Mouse (Mus musculus): ENCODE results near the gene Gnaz. TPM values are rescaled to one million over a fixed set of nuclear protein-coding genes. Genes with fewer than 3 reads are reported as not detected.

Gnaz gene
- polyA plus RNA-seq, 1 experiment from 2014 or later = 3.2 TPM

- Histone ChIP-seq H3K4me2 (no peak overlapping the region), H3K4me1 (ENCODE audit: insufficient read depth) (peaks cover 12% of the 10 kb centered on the region; the same call in 1 of the 2 replicates), H3K27ac (ENCODE audit: low read depth) (peak overlapping the region; percentile 37; the same call in 1 of the 2 replicates), H3K4me3 (ENCODE audit: low read depth, low read length) (no peak overlapping the region), H3K36me3 (ENCODE audit: insufficient read depth) (no peaks in the 10 kb centered on the region), H3K27me3 (ENCODE audit: insufficient read depth, low read length) (no peaks in the 10 kb centered on the region), H3K9ac (no peak overlapping the region), H3K9me3 (ENCODE audit: low read depth, low read length) (no peaks in the 10 kb centered on the region)
- peak; percentile 47 for DNase-seq
- no peak for TF ChIP-seq CTCF (IDR thresholded peaks at IDR 0.05; ENCODE audit: low read depth)
- WGBS = 31% methylated on average over 3 of the region's 3 CpGs
- ATAC-seq (ENCODE audit: insufficient read depth) = peak; percentile 69
Measured at GRCm38 (mm10) chr10:75004067-75004466, 37.1 kb downstream of the Gnaz start.

- no peak for TF ChIP-seq CTCF (IDR thresholded peaks at IDR 0.05; ENCODE audit: low read depth)
- WGBS = 61% methylated on average over 8 of the region's 8 CpGs
- H3K4me2 ChIP-seq = no peak overlapping the region
- H3K9me3 ChIP-seq (ENCODE audit: low read depth, low read length) = no peaks in the 10 kb centered on the region
- no peak overlapping the region for H3K27ac ChIP-seq (ENCODE audit: low read depth)
- H3K36me3 ChIP-seq (ENCODE audit: insufficient read depth) = no peaks in the 10 kb centered on the region
- no peaks in the 10 kb centered on the region for H3K27me3 ChIP-seq (ENCODE audit: insufficient read depth, low read length)
- H3K4me3 ChIP-seq (ENCODE audit: low read depth, low read length) = no peak overlapping the region
- peaks cover 12% of the 10 kb centered on the region; the same call in 1 of the 2 replicates for H3K4me1 ChIP-seq (ENCODE audit: insufficient read depth)
- no peak for DNase-seq
- no peak for ATAC-seq (ENCODE audit: insufficient read depth)
- H3K9ac ChIP-seq = no peak overlapping the region
Measured at GRCm38 (mm10) chr10:75006889-75007662, 40.1 kb downstream of the Gnaz start.

- Histone ChIP-seq H3K4me3 (ENCODE audit: low read depth, low read length) (no peak overlapping the region), H3K9me3 (ENCODE audit: low read depth, low read length) (no peaks in the 10 kb centered on the region), H3K9ac (no peak overlapping the region), H3K4me2 (no peak overlapping the region), H3K36me3 (ENCODE audit: insufficient read depth) (no peaks in the 10 kb centered on the region), H3K27ac (ENCODE audit: low read depth) (no peak overlapping the region), H3K27me3 (ENCODE audit: insufficient read depth, low read length) (no peaks in the 10 kb centered on the region), H3K4me1 (ENCODE audit: insufficient read depth) (no peaks in the 10 kb centered on the region)
- no peak for DNase-seq
- no peak for ATAC-seq (ENCODE audit: insufficient read depth)
- 87% methylated on average over 15 of the region's 15 CpGs for WGBS
- no peak for TF ChIP-seq CTCF (IDR thresholded peaks at IDR 0.05; ENCODE audit: low read depth)
Measured at GRCm38 (mm10) chr10:75010704-75011103, 43.7 kb downstream of the Gnaz start.

- ATAC-seq (ENCODE audit: insufficient read depth) (peak; percentile 32; the same call in 1 of the 2 replicates), DNase-seq (no peak)
- WGBS = 58% methylated on average over 14 of the region's 14 CpGs
- Histone ChIP-seq H3K4me2 (no peak overlapping the region), H3K9me3 (ENCODE audit: low read depth, low read length) (no peaks in the 10 kb centered on the region), H3K4me1 (ENCODE audit: insufficient read depth) (no peaks in the 10 kb centered on the region), H3K9ac (no peak overlapping the region), H3K27ac (ENCODE audit: low read depth) (no peak overlapping the region), H3K36me3 (ENCODE audit: insufficient read depth) (no peaks in the 10 kb centered on the region), H3K4me3 (ENCODE audit: low read depth, low read length) (no peak overlapping the region), H3K27me3 (ENCODE audit: insufficient read depth, low read length) (no peaks in the 10 kb centered on the region)
- no peak for TF ChIP-seq CTCF (IDR thresholded peaks at IDR 0.05; ENCODE audit: low read depth)
Measured at GRCm38 (mm10) chr10:75015465-75015864, 48.5 kb downstream of the Gnaz start.

- no peaks in the 10 kb centered on the region for H3K9me3 ChIP-seq (ENCODE audit: low read depth, low read length)
Measured at GRCm38 (mm10) chr10:75016481-75016880, 49.5 kb downstream of the Gnaz start.

GRCm38 (mm10) chr10:75020271-75020670, 53.3 kb downstream of the Gnaz start:
- Histone ChIP-seq H3K27ac (ENCODE audit: low read depth) (no peak overlapping the region), H3K36me3 (ENCODE audit: insufficient read depth) (no peaks in the 10 kb centered on the region), H3K4me3 (ENCODE audit: low read depth, low read length) (no peak overlapping the region), H3K27me3 (ENCODE audit: insufficient read depth, low read length) (no peaks in the 10 kb centered on the region), H3K4me2 (no peak overlapping the region), H3K9me3 (ENCODE audit: low read depth, low read length) (no peaks in the 10 kb centered on the region), H3K9ac (no peak overlapping the region), H3K4me1 (ENCODE audit: insufficient read depth) (no peaks in the 10 kb centered on the region)
- DNase-seq (peak; percentile 23), ATAC-seq (ENCODE audit: insufficient read depth) (no peak)
- TF ChIP-seq CTCF (IDR thresholded peaks at IDR 0.05; ENCODE audit: low read depth) = no peak
- WGBS = 40% methylated on average over 2 of the region's 2 CpGs

More at GRCm38 (mm10) chr10:75016481-75016880, 49.5 kb downstream of the Gnaz start:
- H3K4me3 ChIP-seq (ENCODE audit: low read depth, low read length) = no peak overlapping the region
- H3K9ac ChIP-seq = no peak overlapping the region
- no peak overlapping the region for H3K4me2 ChIP-seq
- H3K36me3 ChIP-seq (ENCODE audit: insufficient read depth) = no peaks in the 10 kb centered on the region
- 79% methylated on average over 4 of the region's 4 CpGs for WGBS
- no peaks in the 10 kb centered on the region for H3K4me1 ChIP-seq (ENCODE audit: insufficient read depth)
- no peak for DNase-seq
- H3K27ac ChIP-seq (ENCODE audit: low read depth) = no peak overlapping the region
- no peaks in the 10 kb centered on the region for H3K27me3 ChIP-seq (ENCODE audit: insufficient read depth, low read length)
- TF ChIP-seq CTCF (IDR thresholded peaks at IDR 0.05; ENCODE audit: low read depth) = no peak
- ATAC-seq (ENCODE audit: insufficient read depth) = no peak

- H3K4me3 ChIP-seq (ENCODE audit: low read depth, low read length) = no peak overlapping the region
- DNase-seq (peak; percentile 87), ATAC-seq (ENCODE audit: insufficient read depth) (peak; percentile 55; the same call in 1 of the 2 replicates)
- H3K27me3 ChIP-seq (ENCODE audit: insufficient read depth, low read length) = no peaks in the 10 kb centered on the region
- H3K4me2 ChIP-seq = no peak overlapping the region
- no peaks in the 10 kb centered on the region for H3K9me3 ChIP-seq (ENCODE audit: low read depth, low read length)
- H3K4me1 ChIP-seq (ENCODE audit: insufficient read depth) = no peaks in the 10 kb centered on the region
- WGBS = 6% methylated on average over 6 of the region's 6 CpGs
- no peak overlapping the region for H3K27ac ChIP-seq (ENCODE audit: low read depth)
- H3K36me3 ChIP-seq (ENCODE audit: insufficient read depth) = no peaks in the 10 kb centered on the region
- H3K9ac ChIP-seq = no peak overlapping the region
- TF ChIP-seq CTCF (IDR thresholded peaks at IDR 0.05; ENCODE audit: low read depth) = peak; percentile 91
Measured at GRCm38 (mm10) chr10:75021138-75021537, 54.2 kb downstream of the Gnaz start.
